Mouse (Mus musculus): Measurements from ENCODE around the gene Olig3. TPM values are rescaled to one million over a fixed set of nuclear protein-coding genes. Genes with fewer than 3 reads are reported as not detected.

Olig3 gene
- total RNA-seq (2023), result not detected in 4 replicates

GRCm38 (mm10) chr10:19356071-19356583, at the start of gene Olig3:
Olig3 (plus strand) TSS chr10:19356533.

Other genes starting within 250 kb of the Olig3 start
- gene Ifngr1, start 235.4 kb downstream of the Olig3 start, total RNA-seq (2023), result 110 to 121 TPM (median 116 TPM) in 4 replicates

All from B cell, adult 62 days (primary cell).